Mouse (Mus musculus): ENCODE results near the gene Srms.

DNA sequence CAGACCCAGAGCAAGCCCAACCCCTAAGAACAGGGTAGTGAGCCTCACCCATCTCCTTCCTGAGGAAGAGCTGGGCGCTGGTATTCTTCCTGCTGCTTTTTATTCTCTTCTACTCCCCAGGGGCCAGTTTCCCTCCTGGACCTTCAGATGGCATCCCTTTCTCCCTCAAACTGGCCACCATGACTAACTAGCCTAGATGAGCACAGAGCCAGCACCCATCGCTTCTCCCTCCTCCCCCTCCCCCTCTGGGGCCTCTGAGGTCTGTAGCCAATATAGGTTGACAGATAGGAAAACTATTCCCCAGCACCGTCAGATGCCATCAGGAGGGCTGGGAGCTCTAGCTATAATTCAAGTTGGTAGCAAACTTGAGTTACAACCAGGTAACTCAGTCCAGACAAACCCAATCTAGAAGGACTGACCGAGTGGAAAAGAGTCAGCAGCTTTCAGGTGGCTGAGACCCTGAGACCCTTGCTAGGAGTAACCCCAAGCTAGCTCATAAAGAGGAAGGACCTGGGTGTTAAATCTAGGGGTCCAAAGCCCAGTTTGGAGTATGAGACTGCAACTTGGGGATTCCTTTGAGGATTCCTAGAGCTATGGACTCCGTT, 6.0 kb upstream of the Srms start:
- TF ChIP-seq CTCF (IDR thresholded peaks at IDR 0.05; ENCODE audit: borderline replicate concordance, insufficient read depth, low read length) (no peak), POLR2A (IDR thresholded peaks at IDR 0.05; ENCODE audit: low read depth, low read length) (no peak)
